Mouse (Mus musculus): ENCODE data around the gene Itgb5. TPM values are rescaled to one million over a fixed set of nuclear protein-coding genes. Genes with fewer than 3 reads are reported as not detected.

Itgb5 gene
- polyA plus RNA-seq, 1 experiment from 2014 or later = 26.0 TPM

GRCm38 (mm10) chr16:33833781-33834482 lies 4.5 kb downstream of the Itgb5 start:
- Histone ChIP-seq H3K4me3 (ENCODE audit: low read depth, low read length) (peak overlapping the region; percentile 29), H3K4me2 (replicated peaks; ENCODE audit: low read depth) (peak overlapping the region; percentile 62), H3K4me1 (replicated peaks; ENCODE audit: control insufficient read depth, insufficient read depth) (peaks cover 8% of the 10 kb centered on the region), H3K9me3 (ENCODE audit: control insufficient read depth, low read length) (no peaks in the 10 kb centered on the region), H3K9ac (ENCODE audit: low read length) (peak overlapping the region; percentile 45), H3K27ac (replicated peaks) (peak overlapping the region; percentile 79), H3K27me3 (ENCODE audit: control insufficient read depth, insufficient read depth, low read length) (no peaks in the 10 kb centered on the region), H3K36me3 (ENCODE audit: control insufficient read depth, insufficient read depth, low read length) (no peaks in the 10 kb centered on the region)
- peak; percentile 66 for ATAC-seq (ENCODE audit: low FRiP score, low TSS enrichment)
- WGBS = 8% methylated on average over 25 of the region's 25 CpGs
- DNase-seq (ENCODE audit: low spot score) = peak; percentile 76
- TF ChIP-seq EP300 (optimal IDR thresholded peaks at IDR 0.05) (no peak), CTCF (IDR thresholded peaks at IDR 0.05; ENCODE audit: low read depth) (peak; percentile 61)

GRCm38 (mm10) chr16:33836676-33837075 lies 7.2 kb downstream of the Itgb5 start:
- no peaks in the 10 kb centered on the region for H3K36me3 ChIP-seq (ENCODE audit: control insufficient read depth, insufficient read depth, low read length)
- H3K4me2 ChIP-seq (replicated peaks; ENCODE audit: low read depth) = no peak overlapping the region
- no peak overlapping the region for H3K9ac ChIP-seq (ENCODE audit: low read length)
- H3K9me3 ChIP-seq (ENCODE audit: control insufficient read depth, low read length) = no peaks in the 10 kb centered on the region
- peaks cover 8% of the 10 kb centered on the region for H3K4me1 ChIP-seq (replicated peaks; ENCODE audit: control insufficient read depth, insufficient read depth)
- no peak for TF ChIP-seq CTCF (IDR thresholded peaks at IDR 0.05; ENCODE audit: low read depth)
- TF ChIP-seq EP300 (optimal IDR thresholded peaks at IDR 0.05) = no peak
- H3K4me3 ChIP-seq (ENCODE audit: low read depth, low read length) = no peak overlapping the region
- 64% methylated on average over 3 of the region's 3 CpGs for WGBS
- no peaks in the 10 kb centered on the region for H3K27me3 ChIP-seq (ENCODE audit: control insufficient read depth, insufficient read depth, low read length)
- ATAC-seq (ENCODE audit: low FRiP score, low TSS enrichment) (peak; percentile 58), DNase-seq (ENCODE audit: low spot score) (no peak)
- peak overlapping the region; percentile 56 for H3K27ac ChIP-seq (replicated peaks)

GRCm38 (mm10) chr16:33837191-33837590 lies 7.7 kb downstream of the Itgb5 start:
- Histone ChIP-seq H3K4me1 (replicated peaks; ENCODE audit: control insufficient read depth, insufficient read depth) (peaks cover 8% of the 10 kb centered on the region), H3K36me3 (ENCODE audit: control insufficient read depth, insufficient read depth, low read length) (no peaks in the 10 kb centered on the region), H3K27ac (replicated peaks) (peak overlapping the region; percentile 56), H3K4me3 (ENCODE audit: low read depth, low read length) (no peak overlapping the region), H3K4me2 (replicated peaks; ENCODE audit: low read depth) (no peak overlapping the region), H3K27me3 (ENCODE audit: control insufficient read depth, insufficient read depth, low read length) (no peaks in the 10 kb centered on the region), H3K9ac (ENCODE audit: low read length) (no peak overlapping the region), H3K9me3 (ENCODE audit: control insufficient read depth, low read length) (no peaks in the 10 kb centered on the region)
- TF ChIP-seq CTCF (IDR thresholded peaks at IDR 0.05; ENCODE audit: low read depth) (no peak), EP300 (optimal IDR thresholded peaks at IDR 0.05) (no peak)
- WGBS = 66% methylated on average over 3 of the region's 3 CpGs
- no peak for ATAC-seq (ENCODE audit: low FRiP score, low TSS enrichment)
- DNase-seq (ENCODE audit: low spot score) = no peak

- H3K9me3 ChIP-seq (ENCODE audit: control insufficient read depth, low read length) = no peaks in the 10 kb centered on the region
- no peak for TF ChIP-seq CTCF (IDR thresholded peaks at IDR 0.05; ENCODE audit: low read depth)
- no peak for TF ChIP-seq EP300 (optimal IDR thresholded peaks at IDR 0.05)
- 53% methylated on average over 6 of the region's 6 CpGs for WGBS
Measured at GRCm38 (mm10) chr16:33840616-33841015, 11.2 kb downstream of the Itgb5 start.

DNA sequence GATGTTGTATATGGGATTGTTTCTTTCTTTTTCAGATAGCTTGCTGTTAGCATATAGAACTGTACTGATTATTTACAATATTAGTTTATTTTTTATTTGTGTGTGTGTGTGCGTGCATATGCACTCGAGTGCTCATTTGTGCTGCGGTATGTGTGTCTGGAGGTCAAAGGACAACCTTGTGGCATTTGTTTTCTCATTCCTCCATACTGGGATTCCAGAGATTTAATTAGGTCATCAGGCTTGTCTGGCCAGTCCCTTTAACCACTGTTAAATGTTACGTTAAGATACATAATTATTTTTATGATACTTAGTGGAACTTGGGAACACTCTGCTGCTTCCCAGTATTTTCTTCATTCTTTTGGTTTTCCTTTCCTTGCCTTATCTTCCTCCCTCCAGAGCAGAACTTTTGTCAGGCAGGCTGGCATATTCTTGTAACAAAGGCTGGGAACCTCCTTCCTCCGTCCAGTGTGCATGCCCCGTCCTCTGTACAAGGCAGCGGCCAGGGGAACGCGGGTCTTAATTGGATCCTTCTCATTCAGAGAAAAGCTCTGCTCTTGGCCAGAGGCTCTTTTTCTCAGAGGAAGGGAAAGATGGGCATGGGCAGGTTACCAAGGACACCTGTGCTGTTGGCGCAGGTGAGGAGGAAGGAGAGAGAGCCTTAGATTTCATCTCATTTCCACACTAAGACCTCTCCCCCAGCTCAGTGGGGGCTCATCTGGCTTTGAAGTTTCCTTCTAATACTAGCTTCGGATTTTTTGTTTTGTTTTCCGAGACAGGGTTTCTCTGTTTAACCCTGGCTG lies 12.8 kb downstream of the Itgb5 start:
- Histone ChIP-seq H3K27ac (replicated peaks) (no peak overlapping the region), H3K36me3 (ENCODE audit: control insufficient read depth, insufficient read depth, low read length) (peaks cover 7% of the 10 kb centered on the region; the same call in 1 of the 2 replicates), H3K9me3 (ENCODE audit: control insufficient read depth, low read length) (no peaks in the 10 kb centered on the region), H3K9ac (ENCODE audit: low read length) (no peak overlapping the region), H3K4me3 (ENCODE audit: low read depth, low read length) (no peak overlapping the region), H3K27me3 (ENCODE audit: control insufficient read depth, insufficient read depth, low read length) (no peaks in the 10 kb centered on the region), H3K4me1 (replicated peaks; ENCODE audit: control insufficient read depth, insufficient read depth) (no peaks in the 10 kb centered on the region), H3K4me2 (replicated peaks; ENCODE audit: low read depth) (no peak overlapping the region)
- DNase-seq (ENCODE audit: low spot score) (no peak), ATAC-seq (ENCODE audit: low FRiP score, low TSS enrichment) (no peak)
- no peak for TF ChIP-seq EP300 (optimal IDR thresholded peaks at IDR 0.05)
- TF ChIP-seq CTCF (IDR thresholded peaks at IDR 0.05; ENCODE audit: low read depth) = no peak
- 73% methylated on average over 12 of the region's 12 CpGs for WGBS

More at GRCm38 (mm10) chr16:33840616-33841015, 11.2 kb downstream of the Itgb5 start:
- H3K27me3 ChIP-seq (ENCODE audit: control insufficient read depth, insufficient read depth, low read length) = no peaks in the 10 kb centered on the region
- H3K9ac ChIP-seq (ENCODE audit: low read length) = no peak overlapping the region
- no peak overlapping the region; the same call in 1 of the 2 replicates for H3K27ac ChIP-seq (replicated peaks)
- H3K4me2 ChIP-seq (replicated peaks; ENCODE audit: low read depth) = no peak overlapping the region
- H3K36me3 ChIP-seq (ENCODE audit: control insufficient read depth, insufficient read depth, low read length) = no peaks in the 10 kb centered on the region
- no peak overlapping the region for H3K4me3 ChIP-seq (ENCODE audit: low read depth, low read length)
- ATAC-seq (ENCODE audit: low FRiP score, low TSS enrichment) = no peak
- no peaks in the 10 kb centered on the region for H3K4me1 ChIP-seq (replicated peaks; ENCODE audit: control insufficient read depth, insufficient read depth)
- DNase-seq (ENCODE audit: low spot score) = no peak
